Mouse (Mus musculus) v-Abl transformed pro-B cells (cell line): ENCODE measurements around the gene Ppbp.

Experiments
- in situ Hi-C, 2 experiments: fragments of 400-800 bp; cut with MboI; formaldehyde crosslinking; loops; one replicate each; pipeline ENCODE4 v1.15.1; 2025; ENCODE audit not compliant: unreplicated experiment in 2 of 2

Ppbp gene

GRCm38 (mm10) chr5:90768218-90768617, at the start of gene Ppbp:
Gene Ppbp, plus strand, starts transcription at chr5:90768518.
- in situ Hi-C loops = loop anchor here in 1 of 2 experiments (25.0 kb wide), 2 partner anchors 556 to 1344 kb away; partner anchors contain the start of gene Cox18

GRCm38 (mm10) chr5:90722656-90723055, 45.7 kb upstream of the Ppbp start:
- in situ Hi-C loops = no loop called here

GRCm38 (mm10) chr5:90728254-90728653, 40.1 kb upstream of the Ppbp start:
- in situ Hi-C loops = no loop called here

- in situ Hi-C loops = no loop called here
Observed at GRCm38 (mm10) chr5:90731480-90731879, 36.8 kb upstream of the Ppbp start.

- in situ Hi-C loops = no loop called here
Observed at GRCm38 (mm10) chr5:90742029-90742428, 26.3 kb upstream of the Ppbp start.

GRCm38 (mm10) chr5:90753934-90754333, 14.4 kb upstream of the Ppbp start:
- in situ Hi-C loops = loop anchor here in 1 of 2 experiments (25.0 kb wide), 2 partner anchors 542 to 1358 kb away; partner anchors contain the start of gene Cox18

- in situ Hi-C loops = loop anchor here in 1 of 2 experiments (25.0 kb wide), 2 partner anchors 546 to 1354 kb away; partner anchors contain the start of gene Cox18
Observed at GRCm38 (mm10) chr5:90758020-90758605, 10.2 kb upstream of the Ppbp start.

GRCm38 (mm10) chr5:90759077-90760065, 8.9 kb upstream of the Ppbp start, which contains the start of gene Cxcl5:
Gene Cxcl5, plus strand, starts transcription at chr5:90759360.
- in situ Hi-C loops = loop anchor here in 1 of 2 experiments (25.0 kb wide), 2 partner anchors 547 to 1353 kb away; partner anchors contain the start of gene Cox18

- in situ Hi-C loops = loop anchor here in 1 of 2 experiments (25.0 kb wide), 2 partner anchors 548 to 1352 kb away; partner anchors contain the start of gene Cox18
Observed at GRCm38 (mm10) chr5:90760303-90760702, 8.0 kb upstream of the Ppbp start.

GRCm38 (mm10) chr5:90760844-90761243, 7.5 kb upstream of the Ppbp start:
- in situ Hi-C loops = loop anchor here in 1 of 2 experiments (25.0 kb wide), 2 partner anchors 549 to 1351 kb away; partner anchors contain the start of gene Cox18

GRCm38 (mm10) chr5:90761834-90762233, 6.5 kb upstream of the Ppbp start:
- in situ Hi-C loops = loop anchor here in 1 of 2 experiments (25.0 kb wide), 2 partner anchors 550 to 1350 kb away; partner anchors contain the start of gene Cox18

GRCm38 (mm10) chr5:90763912-90764665, 4.2 kb upstream of the Ppbp start:
- in situ Hi-C loops = loop anchor here in 1 of 2 experiments (25.0 kb wide), 2 partner anchors 552 to 1348 kb away; partner anchors contain the start of gene Cox18

- in situ Hi-C loops = loop anchor here in 1 of 2 experiments (25.0 kb wide), 2 partner anchors 554 to 1346 kb away; partner anchors contain the start of gene Cox18
Observed at GRCm38 (mm10) chr5:90765821-90766606, 2.3 kb upstream of the Ppbp start.

GRCm38 (mm10) chr5:90771369-90771768, 3.1 kb downstream of the Ppbp start:
- in situ Hi-C loops = loop anchor here in 1 of 2 experiments (25.0 kb wide), 2 partner anchors 559 to 1341 kb away; partner anchors contain the start of gene Cox18

- in situ Hi-C loops = loop anchor here in 1 of 2 experiments (25.0 kb wide), 2 partner anchors 560 to 1340 kb away; partner anchors contain the start of gene Cox18
Observed at GRCm38 (mm10) chr5:90771880-90772653, 3.7 kb downstream of the Ppbp start, which contains the start of gene Pf4. Gene Pf4, plus strand, starts transcription at chr5:90772435.

GRCm38 (mm10) chr5:90775562-90775961, 7.2 kb downstream of the Ppbp start:
- in situ Hi-C loops = no loop called here

- in situ Hi-C loops = no loop called here
Observed at GRCm38 (mm10) chr5:90777621-90778020, 9.3 kb downstream of the Ppbp start.

GRCm38 (mm10) chr5:90778856-90779255, 10.5 kb downstream of the Ppbp start:
- in situ Hi-C loops = no loop called here
